Mouse (Mus musculus) WW6 (cell line): Measurements from ENCODE around the gene Rtcb.

Source experiments
- DNase-seq: peaks from one replicate; pipeline ENCODE4 v3.0.0-alpha.2; 2013; ENCODE audit warnings: low read depth, low spot score

Rtcb gene

GRCm38 (mm10) chr10:85948483-85949196, 9.0 kb downstream of the Rtcb start:
- no peak for DNase-seq

- no peak for DNase-seq
Observed at GRCm38 (mm10) chr10:85936280-85936965, 21.2 kb downstream of the Rtcb start.

DNA sequence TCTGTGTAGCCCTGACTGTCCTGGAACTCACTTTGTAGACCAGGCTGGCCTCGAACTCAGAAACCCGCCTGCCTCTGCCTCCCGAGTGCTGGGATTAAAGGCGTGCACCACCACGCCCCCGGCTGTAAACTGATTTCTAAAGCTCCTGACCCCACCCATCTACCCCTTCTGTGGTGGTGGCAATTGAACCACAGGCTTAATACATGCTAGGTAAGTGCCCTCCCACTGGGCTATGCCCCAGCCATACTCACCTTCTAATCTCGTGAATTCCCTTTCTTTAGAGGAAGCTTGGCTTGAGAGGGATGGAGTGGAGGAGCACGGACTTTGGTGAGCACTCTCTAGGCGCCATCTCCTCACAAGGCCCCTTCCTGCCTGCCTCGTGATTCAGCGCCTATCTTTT, 27.7 kb downstream of the Rtcb start:
- DNase-seq, result no peak

GRCm38 (mm10) chr10:85929208-85929591, 28.4 kb downstream of the Rtcb start:
- DNase-seq, result no peak

GRCm38 (mm10) chr10:85928499-85929207, 29.0 kb downstream of the Rtcb start:
- DNase-seq, result peak; percentile 80

GRCm38 (mm10) chr10:85927676-85928445, 29.8 kb downstream of the Rtcb start, which contains the start of gene Ascl4:
Gene Ascl4, plus strand, starts transcription at chr10:85927681.
- DNase-seq, result no peak

DNA sequence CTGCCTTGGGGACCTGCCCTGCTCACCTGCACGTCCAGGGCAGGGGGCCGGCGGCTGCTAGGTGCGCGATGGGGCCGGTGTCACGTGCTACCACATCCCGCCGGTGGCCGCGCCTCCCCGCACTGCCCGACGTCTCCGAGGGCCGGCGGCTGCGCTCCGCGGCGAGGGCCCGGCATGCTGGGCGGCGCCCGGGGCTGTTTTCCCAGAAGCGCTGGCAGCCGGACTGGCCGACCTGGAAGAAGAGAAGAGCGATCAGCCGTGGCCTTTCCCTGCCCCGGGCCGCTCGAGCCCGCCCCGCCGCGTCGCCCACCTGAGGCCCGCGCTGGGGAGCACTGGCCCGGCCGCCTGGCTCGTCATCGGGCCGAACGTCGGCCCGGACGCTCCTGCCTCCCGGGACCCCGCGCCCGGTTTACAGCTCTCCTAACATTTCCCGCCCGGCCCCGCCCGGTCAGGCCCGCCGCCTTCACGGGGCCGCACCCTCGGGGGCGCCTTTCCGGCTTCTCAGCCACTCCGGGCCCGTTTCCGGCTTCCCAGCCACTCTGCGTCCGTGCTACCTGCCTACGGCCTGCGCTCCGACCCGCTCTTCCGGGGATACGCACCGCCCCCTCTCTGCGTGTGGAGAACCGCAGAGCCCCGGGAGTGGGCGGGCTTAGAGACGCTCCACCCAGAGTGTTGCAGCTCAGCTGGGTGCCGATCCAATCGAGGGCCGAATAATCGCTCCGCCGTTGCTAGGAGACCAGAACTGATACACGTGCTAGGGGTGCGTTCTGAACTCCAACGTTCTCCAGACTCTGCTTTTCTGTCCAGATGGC, 40.9 kb downstream of the Rtcb start, which contains the start of gene Prdm4:
TSS of gene Prdm4 (minus strand) at position 645 of the 812 bp plus-strand sequence.
- DNase-seq, result peak; percentile 93
